Mouse (Mus musculus) lung, embryonic 16.5 days (tissue): Measurements from ENCODE around the gene Mea1. TPM values are rescaled to one million over a fixed set of nuclear protein-coding genes. Genes with fewer than 3 reads are reported as not detected.
A peak's percentile ranks its signal among the peaks of the same experiment; 100 is the strongest.

Experiments used
- ATAC-seq: fragments of 200-750 bp; cut with Nextera tagmentation; 2 replicates; pipeline ENCODE4 v1.8.0; 2017; ENCODE audit warnings: low read depth, mild to moderate bottlenecking, moderate library complexity
- H3K27ac ChIP-seq: fragments of 300-500 bp; sonication (generic); 2 replicates; pipeline ENCODE4 v1.5.1; 2014; ENCODE audit warnings: mild to moderate bottlenecking, control low read depth, low read length
- H3K27me3 ChIP-seq: fragments of 300-500 bp; sonication (generic); 2 replicates; pipeline ENCODE4 v1.6.1; 2014; ENCODE audit warnings: low read depth, low read length, mixed read lengths; ENCODE audit not compliant: control insufficient read depth, insufficient read depth
- H3K36me3 ChIP-seq: fragments of 300-500 bp; sonication (generic); 2 replicates; pipeline ENCODE4 v1.6.1; 2014; ENCODE audit warnings: low read length; ENCODE audit not compliant: control insufficient read depth, insufficient read depth
- H3K4me1 ChIP-seq: fragments of 300-500 bp; sonication (generic); replicated peaks from 2 replicates; pipeline ENCODE4 v1.6.1; 2014; ENCODE audit warnings: low read length, mixed read lengths; ENCODE audit not compliant: control insufficient read depth, insufficient read depth
- H3K4me2 ChIP-seq: fragments of 300-500 bp; sonication (generic); 2 replicates; pipeline ENCODE4 v1.6.1; 2014; ENCODE audit warnings: low read depth, low read length, control low read depth
- H3K4me3 ChIP-seq: fragments of 300-500 bp; sonication (generic); 2 replicates; pipeline ENCODE4 v1.5.1; 2014; ENCODE audit warnings: mild to moderate bottlenecking, low read length, control low read depth
- H3K9ac ChIP-seq: fragments of 300-500 bp; sonication (generic); 2 replicates; pipeline ENCODE4 v1.6.1; 2014; ENCODE audit warnings: low read length, control low read depth
- H3K9me3 ChIP-seq: fragments of 300-500 bp; sonication (generic); 2 replicates; pipeline ENCODE4 v1.6.1; 2016; ENCODE audit warnings: low read length; ENCODE audit not compliant: control insufficient read depth
- WGBS: fragments of 180-500 bp; shearing (Covaris S2); extraction: QIAGEN DNeasy Blood & Tissue Kit; methylation state at CpG from one replicate; pipeline ENCODE4 v1.1.7; 2014; 5-methylcytosine and 5-hydroxymethylcytosine counted together
- polyA plus RNA-seq: library from polyadenylated mRNA; unstranded; fragments of >200 nt; fragmentation: Nextera tagmentation; extraction: Ambion mirVana; gene quantifications from 2 replicates; pipeline ENCODE4 v1.2.1, GENCODE M21; 2015

The Mea1 gene
- polyA plus RNA-seq, 1 experiment from 2014 or later, result 129 TPM

DNA sequence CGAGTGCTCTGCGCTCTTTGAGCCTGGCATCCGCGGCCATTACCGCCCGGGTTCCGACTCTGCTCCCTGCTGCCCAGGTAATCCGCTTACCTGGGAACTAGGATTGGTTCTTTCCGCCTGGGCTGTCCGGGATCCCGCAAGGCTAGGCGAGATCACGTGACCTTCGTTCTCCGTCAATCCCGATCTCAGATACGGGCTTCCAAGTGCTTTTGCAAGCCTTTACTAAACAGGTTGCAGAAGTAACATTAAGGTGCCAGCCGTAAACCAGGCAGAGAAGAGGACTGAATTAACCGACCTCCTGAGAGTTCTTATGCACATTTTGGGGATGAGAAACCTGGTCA is 32.3 kb upstream of the Mea1 start:
- H3K4me2 ChIP-seq, result peak overlapping the region; percentile 92
- peak overlapping the region; percentile 92 for H3K4me3 ChIP-seq
- H3K9ac ChIP-seq, result peak overlapping the region; percentile 89
- no peak for ATAC-seq
- WGBS, result under 1% methylated on average over 19 of the region's 19 CpGs
- H3K9me3 ChIP-seq, result no peaks in the 10 kb centered on the region
- H3K36me3 ChIP-seq, result peaks cover 5% of the 10 kb centered on the region; the same call in 1 of the 2 replicates
- peak overlapping the region; percentile 76 for H3K27ac ChIP-seq
- H3K4me1 ChIP-seq, result peaks cover 30% of the 10 kb centered on the region
- no peaks in the 10 kb centered on the region for H3K27me3 ChIP-seq

DNA sequence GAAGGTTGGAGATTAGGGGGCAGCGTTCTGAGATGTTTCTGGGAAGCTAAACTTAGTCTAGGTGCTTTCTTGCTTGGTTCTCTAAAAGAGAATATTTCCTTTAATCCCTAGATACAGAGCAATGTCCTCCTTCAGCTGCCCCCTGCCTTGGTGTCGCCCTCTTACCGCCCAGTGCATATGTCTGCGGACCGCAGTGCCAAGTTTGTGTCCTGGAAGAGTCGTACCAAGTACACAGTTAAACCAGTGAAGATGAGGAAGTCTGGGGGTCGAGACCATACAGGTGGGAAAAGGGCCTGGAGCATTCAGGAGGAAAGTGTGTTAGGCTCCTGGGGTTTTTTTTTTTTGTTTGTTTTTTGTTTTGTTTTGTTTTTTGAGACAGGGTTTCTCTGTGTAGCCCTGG is 31.3 kb upstream of the Mea1 start:
- H3K9ac ChIP-seq, result no peak overlapping the region
- no peak overlapping the region for H3K4me2 ChIP-seq
- H3K27me3 ChIP-seq, result no peaks in the 10 kb centered on the region
- no peaks in the 10 kb centered on the region for H3K9me3 ChIP-seq
- no peak overlapping the region for H3K4me3 ChIP-seq
- peaks cover 40% of the 10 kb centered on the region for H3K4me1 ChIP-seq
- ATAC-seq, result no peak
- H3K27ac ChIP-seq, result no peak overlapping the region
- peaks cover 3% of the 10 kb centered on the region; the same call in 1 of the 2 replicates for H3K36me3 ChIP-seq
- WGBS, result 86% methylated on average over 7 of the region's 7 CpGs

DNA sequence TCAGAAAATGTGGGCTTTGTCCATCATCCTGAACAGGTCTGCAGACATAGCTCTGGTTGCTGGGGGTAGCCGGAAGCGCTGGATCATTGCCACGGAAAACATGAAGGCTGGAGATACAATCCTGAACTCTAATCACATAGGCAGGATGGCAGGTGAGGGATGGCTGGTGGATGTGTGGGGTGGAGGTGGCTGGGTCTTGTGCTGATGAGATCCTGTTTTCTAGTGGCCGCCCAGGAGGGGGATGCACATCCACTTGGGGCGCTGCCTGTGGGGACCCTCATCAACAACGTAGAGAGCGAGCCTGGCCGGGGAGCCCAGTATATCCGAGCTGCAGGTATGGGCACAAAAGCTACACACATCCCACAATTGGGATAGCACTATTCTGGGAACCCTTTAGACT is 30.2 kb upstream of the Mea1 start:
- Histone ChIP-seq H3K9ac (no peak overlapping the region), H3K4me2 (no peak overlapping the region), H3K4me1 (peaks cover 46% of the 10 kb centered on the region), H3K36me3 (peaks cover 12% of the 10 kb centered on the region), H3K9me3 (no peaks in the 10 kb centered on the region), H3K4me3 (no peak overlapping the region), H3K27me3 (no peaks in the 10 kb centered on the region), H3K27ac (no peak overlapping the region)
- 87% methylated on average over 9 of the region's 9 CpGs for WGBS
- ATAC-seq, result no peak

GRCm38 (mm10) chr17:46649811-46650210 is 28.8 kb upstream of the Mea1 start:
- Histone ChIP-seq H3K9me3 (0 out of 2 replicates have a peak, but pooled peaks cover 3% of the 10 kb centered on the region), H3K4me2 (peak overlapping the region; percentile 67), H3K9ac (peak overlapping the region; percentile 80), H3K4me3 (peak overlapping the region; percentile 79), H3K27ac (peak overlapping the region; percentile 97), H3K27me3 (no peaks in the 10 kb centered on the region), H3K4me1 (peaks cover 39% of the 10 kb centered on the region), H3K36me3 (peaks cover 25% of the 10 kb centered on the region)
- ATAC-seq, result no peak
- 22% methylated on average over 15 of the region's 15 CpGs for WGBS

GRCm38 (mm10) chr17:46650232-46651031 is 28.2 kb upstream of the Mea1 start, which contains the start of gene Cul7:
Gene Cul7 (plus strand): TSS chr17:46650337.
- Histone ChIP-seq H3K27ac (peak within 1 kb of the TSS; percentile 97), H3K27me3 (no peaks in the 10 kb centered on the region), H3K4me1 (peaks cover 33% of the 10 kb centered on the region), H3K36me3 (peaks cover 28% of the 10 kb centered on the region), H3K4me3 (peak within 1 kb of the TSS; percentile 79), H3K9ac (peak within 1 kb of the TSS; percentile 80), H3K9me3 (0 out of 2 replicates have a peak, but pooled peaks cover 3% of the 10 kb centered on the region), H3K4me2 (peak within 1 kb of the TSS; percentile 67)
- peak; percentile 95 for ATAC-seq
- under 1% methylated on average over 53 of the region's 58 CpGs for WGBS

DNA sequence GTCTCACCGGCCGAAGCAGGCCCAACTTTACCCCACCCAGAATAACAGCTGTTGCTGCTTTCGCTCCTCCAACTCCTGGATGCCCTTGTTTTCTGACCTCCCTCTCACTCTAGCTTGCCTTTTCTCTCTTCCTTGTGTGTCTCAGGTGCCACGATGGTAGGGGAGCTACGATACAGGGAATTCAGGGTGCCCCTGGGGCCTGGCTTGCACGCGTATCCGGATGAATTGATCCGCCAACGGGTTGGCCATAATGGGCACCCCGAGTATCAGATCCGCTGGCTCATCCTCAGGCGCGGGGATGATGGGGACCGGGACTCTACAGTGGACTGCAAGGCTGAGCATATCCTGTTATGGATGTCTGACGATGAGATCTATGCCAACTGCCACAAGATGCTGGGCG is 27.3 kb upstream of the Mea1 start:
- 0 out of 2 replicates have a peak, but pooled peaks cover 3% of the 10 kb centered on the region for H3K9me3 ChIP-seq
- peaks cover 33% of the 10 kb centered on the region for H3K36me3 ChIP-seq
- ATAC-seq, result no peak
- H3K9ac ChIP-seq, result peak overlapping the region; percentile 80
- 60% methylated on average over 17 of the region's 17 CpGs for WGBS
- peak overlapping the region; percentile 79 for H3K4me3 ChIP-seq
- no peaks in the 10 kb centered on the region for H3K27me3 ChIP-seq
- H3K4me1 ChIP-seq, result peaks cover 33% of the 10 kb centered on the region
- H3K27ac ChIP-seq, result peak overlapping the region; percentile 97
- peak overlapping the region; percentile 67 for H3K4me2 ChIP-seq

DNA sequence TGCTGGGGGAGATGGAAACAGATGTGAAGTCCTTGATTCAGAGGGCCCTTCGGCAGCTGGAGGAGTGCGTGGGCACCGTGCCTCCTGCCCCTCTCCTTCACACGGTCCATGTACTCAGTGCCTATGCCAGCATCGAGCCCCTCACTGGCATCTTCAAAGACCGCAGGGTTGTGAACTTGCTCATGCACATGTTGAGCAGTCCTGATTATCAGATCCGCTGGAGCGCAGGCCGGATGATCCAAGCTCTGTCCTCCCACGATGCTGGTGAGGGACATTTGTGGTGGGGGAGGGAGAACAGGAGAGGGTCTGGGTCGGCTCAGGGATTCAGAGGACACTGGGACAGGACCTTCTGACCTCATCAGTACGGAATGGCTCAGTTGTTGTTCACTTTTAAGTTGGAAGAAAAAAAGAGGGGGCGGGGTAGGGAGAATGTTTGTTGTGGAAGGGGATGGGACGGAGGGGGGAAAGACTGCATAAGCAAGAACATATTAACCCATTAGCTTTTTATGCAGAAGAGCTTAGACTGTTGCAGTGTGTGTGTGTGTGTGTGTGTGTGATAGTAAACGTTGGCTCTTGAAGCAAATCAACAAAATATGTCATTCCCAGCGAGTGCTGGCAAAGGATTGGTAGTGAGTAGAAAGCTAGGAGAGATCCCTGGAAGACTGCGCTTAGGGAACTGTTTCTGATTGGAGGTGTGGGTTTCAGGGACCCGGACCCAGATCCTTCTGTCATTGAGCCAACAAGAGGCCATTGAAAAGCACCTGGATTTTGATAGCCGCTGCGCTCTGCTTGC is 26.6 kb upstream of the Mea1 start:
- 0 out of 2 replicates have a peak overlapping the region, but pooled peaks have one; percentile 97 for H3K27ac ChIP-seq
- H3K9me3 ChIP-seq, result 0 out of 2 replicates have a peak, but pooled peaks cover 3% of the 10 kb centered on the region
- H3K27me3 ChIP-seq, result no peaks in the 10 kb centered on the region
- H3K36me3 ChIP-seq, result peaks cover 35% of the 10 kb centered on the region
- ATAC-seq, result no peak
- H3K4me1 ChIP-seq, result peaks cover 28% of the 10 kb centered on the region
- peak overlapping the region; percentile 80 for H3K9ac ChIP-seq
- peak overlapping the region; percentile 79 for H3K4me3 ChIP-seq
- WGBS, result 59% methylated on average over 20 of the region's 20 CpGs
- peak overlapping the region; percentile 67 for H3K4me2 ChIP-seq

DNA sequence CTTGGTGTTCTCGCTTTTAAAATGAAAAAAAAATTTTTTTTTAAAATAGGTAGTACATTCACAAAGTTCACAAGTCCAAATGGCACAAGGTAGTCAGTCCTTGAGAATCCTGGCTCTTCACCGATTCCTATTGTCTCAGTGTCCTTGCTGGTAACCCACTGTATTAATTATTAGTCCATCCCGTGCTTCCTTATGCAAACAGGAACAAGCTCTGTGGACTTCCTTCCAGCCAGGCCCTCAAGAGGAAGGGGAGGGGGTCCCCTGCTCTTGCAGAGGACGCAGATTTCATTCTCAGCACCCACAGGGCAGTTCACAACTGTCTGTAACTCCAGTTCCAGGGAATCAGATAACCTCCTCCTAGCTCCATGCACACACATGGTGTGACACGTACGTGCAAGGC is 22.5 kb upstream of the Mea1 start:
- H3K4me1 ChIP-seq, result peaks cover 18% of the 10 kb centered on the region
- 61% methylated on average over 6 of the region's 6 CpGs for WGBS
- H3K27me3 ChIP-seq, result no peaks in the 10 kb centered on the region
- H3K27ac ChIP-seq, result no peak overlapping the region
- no peak overlapping the region for H3K4me3 ChIP-seq
- H3K9ac ChIP-seq, result no peak overlapping the region
- ATAC-seq, result no peak
- 0 out of 2 replicates have a peak, but pooled peaks cover 3% of the 10 kb centered on the region for H3K9me3 ChIP-seq
- H3K36me3 ChIP-seq, result peaks cover 65% of the 10 kb centered on the region
- no peak overlapping the region for H3K4me2 ChIP-seq

DNA sequence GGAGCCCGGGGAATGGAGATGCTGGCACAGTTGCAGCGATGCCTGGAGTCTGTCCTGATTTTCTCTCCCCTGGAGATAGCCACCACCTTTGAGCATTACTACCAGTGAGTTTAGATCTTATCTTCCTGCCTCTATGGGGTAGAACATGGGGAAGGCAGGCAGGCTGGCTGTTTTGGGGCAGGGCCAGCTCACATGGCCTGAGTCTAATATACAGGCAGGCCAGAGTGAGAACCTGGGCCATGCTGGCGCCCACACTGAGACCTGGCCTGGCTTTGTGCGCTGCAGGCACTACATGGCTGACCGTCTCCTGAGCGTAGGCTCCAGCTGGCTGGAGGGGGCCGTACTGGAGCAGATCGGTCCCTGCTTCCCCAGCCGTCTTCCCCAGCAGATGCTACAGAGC is 17.2 kb upstream of the Mea1 start:
- Histone ChIP-seq H3K27ac (no peak overlapping the region), H3K27me3 (no peaks in the 10 kb centered on the region), H3K4me1 (no peaks in the 10 kb centered on the region), H3K4me3 (no peak overlapping the region), H3K4me2 (no peak overlapping the region), H3K9me3 (no peaks in the 10 kb centered on the region), H3K9ac (no peak overlapping the region), H3K36me3 (peaks cover 70% of the 10 kb centered on the region)
- no peak for ATAC-seq
- 94% methylated on average over 9 of the region's 9 CpGs for WGBS
